Mouse (Mus musculus) olfactory bulb, adult 2 months (tissue): Measurements from ENCODE around the gene Syne4.

Source experiments
- CTCF ChIP-seq: fragments of 200-500 bp; IDR thresholded peaks from 2 replicates; pipeline ENCODE4 v1.5.1; 2012; ENCODE audit warnings: low read depth, mild to moderate bottlenecking, low read length, moderate library complexity; ENCODE audit not compliant: insufficient read depth
- POLR2A ChIP-seq: fragments of 200-500 bp; IDR thresholded peaks from 2 replicates; pipeline ENCODE4 v1.6.1; 2012; ENCODE audit warnings: mild to moderate bottlenecking, low read depth, low read length, moderate library complexity; ENCODE audit not compliant: insufficient read depth

DNA sequence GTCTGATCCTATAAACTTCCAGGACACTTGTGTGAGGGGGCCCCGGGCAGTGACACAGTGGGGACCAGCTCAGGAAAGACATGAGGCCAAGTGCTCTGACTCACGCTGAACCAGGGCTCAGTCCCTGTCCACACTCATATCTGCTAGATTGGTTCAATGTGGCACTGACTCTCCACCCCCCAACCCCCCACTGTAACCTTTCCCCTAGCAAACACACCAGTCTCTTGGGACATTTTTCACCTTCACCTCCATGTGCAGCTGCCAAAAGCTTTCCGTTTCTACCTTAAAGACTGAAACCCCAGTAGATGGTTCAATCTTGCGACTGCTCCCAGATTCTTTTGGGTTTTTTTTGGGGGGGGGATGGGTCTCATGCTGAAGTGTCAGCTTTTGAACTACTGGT, 39.5 kb downstream of the Syne4 start:
- no peak for TF ChIP-seq POLR2A
- no peak for TF ChIP-seq CTCF
